Mouse (Mus musculus) thymus, postnatal 4 days (tissue): ENCODE measurements around the gene Mrps35.

Experiments used
- DNase-seq: peaks from one replicate; pipeline ENCODE4 v3.0.0; 2021

Gene Mrps35

GRCm38 (mm10) chr6:147088517-147088916 is 46.0 kb downstream of the Mrps35 start:
- DNase-seq: no peak

- no peak for DNase-seq
Measured at GRCm38 (mm10) chr6:147090191-147090590, 47.6 kb downstream of the Mrps35 start.

GRCm38 (mm10) chr6:147091136-147092120 is 48.9 kb downstream of the Mrps35 start, which contains the start of gene Klhl42:
TSS of gene Klhl42 (plus strand) at chr6:147091379.
- DNase-seq: peak; percentile 88

GRCm38 (mm10) chr6:147092136-147092535 is 49.6 kb downstream of the Mrps35 start:
- DNase-seq: peak; percentile 46

- no peak for DNase-seq
Measured at GRCm38 (mm10) chr6:147094771-147095170, 52.2 kb downstream of the Mrps35 start.

- DNase-seq: no peak
Measured at GRCm38 (mm10) chr6:147096109-147096508, 53.5 kb downstream of the Mrps35 start.

- DNase-seq: no peak
Measured at GRCm38 (mm10) chr6:147096934-147097333, 54.4 kb downstream of the Mrps35 start.

- DNase-seq: peak; percentile 36
Measured at GRCm38 (mm10) chr6:147097346-147097929, 54.9 kb downstream of the Mrps35 start.

- DNase-seq: peak; percentile 68
Measured at GRCm38 (mm10) chr6:147099458-147100277, 57.1 kb downstream of the Mrps35 start.

- DNase-seq: peak; percentile 38
Measured at GRCm38 (mm10) chr6:147102293-147102692, 59.7 kb downstream of the Mrps35 start.

- DNase-seq: no peak
Measured at GRCm38 (mm10) chr6:147105529-147105928, 63.0 kb downstream of the Mrps35 start.

GRCm38 (mm10) chr6:147106716-147107115 is 64.2 kb downstream of the Mrps35 start:
- no peak for DNase-seq

- no peak for DNase-seq
Measured at GRCm38 (mm10) chr6:147109283-147109682, 66.7 kb downstream of the Mrps35 start.

GRCm38 (mm10) chr6:147116579-147116978 is 74.0 kb downstream of the Mrps35 start:
- peak; percentile 89 for DNase-seq

GRCm38 (mm10) chr6:147117764-147118163 is 75.2 kb downstream of the Mrps35 start:
- DNase-seq: no peak

GRCm38 (mm10) chr6:147118190-147118589 is 75.6 kb downstream of the Mrps35 start:
- no peak for DNase-seq

GRCm38 (mm10) chr6:147121320-147121719 is 78.8 kb downstream of the Mrps35 start:
- no peak for DNase-seq
